In the genomic region with DNA sequence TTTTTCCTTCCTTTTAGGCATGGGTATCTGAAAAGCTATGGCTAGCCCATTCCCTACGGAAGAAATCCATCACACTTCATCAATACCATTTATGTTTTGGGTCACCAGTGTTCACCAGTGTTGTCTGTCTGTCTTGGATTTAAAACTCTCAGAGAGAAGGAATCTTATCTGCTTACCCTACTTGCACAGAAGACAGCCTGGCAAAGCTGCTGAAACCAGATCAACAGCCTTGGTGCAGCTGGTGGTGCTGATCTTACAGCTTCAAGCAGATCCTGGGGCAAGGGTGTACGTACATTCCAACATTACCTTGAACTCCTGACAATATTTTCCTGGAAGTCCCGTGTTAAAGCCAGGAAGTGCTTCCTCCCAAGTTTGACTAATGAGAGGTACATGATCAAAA, we compare ENCODE assay signal across 37 mouse cellular contexts. TPM values are rescaled to one million over a fixed set of nuclear protein-coding genes. Genes with fewer than 3 reads are reported as not detected.
"Had no signal": no experiment of that assay in that cellular context is flagged by ENCODE, and none has a peak within 500 bp of the region (broad histone marks: within the 10 kb centered on the region; RNA-seq: fewer than 3 reads in every experiment).

No protein-coding gene starts in this region.

- ATAC-seq: hindbrain, embryonic 16.5 days; hindbrain, postnatal 0 days; inflammation-experienced regulatory T-cells, adult 6 months; intestine, embryonic 15.5 days; intestine, embryonic 16.5 days; intestine, postnatal 0 days had no signal

- H3K36me3 ChIP-seq: heart, embryonic 12.5 days; heart, embryonic 15.5 days; hindbrain, embryonic 10.5 days; hindbrain, embryonic 12.5 days; hindbrain, embryonic 13.5 days; hindbrain, embryonic 15.5 days; intestine, embryonic 15.5 days; kidney, embryonic 15.5 days had no signal

- H3K27ac ChIP-seq: heart, adult 2 months; heart, embryonic 10.5 days; heart, embryonic 13.5 days; heart, embryonic 15.5 days; hindbrain, embryonic 10.5 days; hindbrain, embryonic 12.5 days; hindbrain, embryonic 13.5 days; hindbrain, embryonic 14.5 days; hindbrain, embryonic 15.5 days; hindbrain, postnatal 0 days; intestine, embryonic 15.5 days; kidney, embryonic 15.5 days; kidney, postnatal 0 days; layer of hippocampus, adult 2 months had no signal

- H3K4me2 ChIP-seq: heart, embryonic 11.5 days; heart, embryonic 12.5 days; heart, embryonic 13.5 days; heart, embryonic 15.5 days; hindbrain, embryonic 12.5 days; hindbrain, embryonic 13.5 days; hindbrain, embryonic 14.5 days; hindbrain, embryonic 15.5 days; intestine, embryonic 15.5 days; kidney, embryonic 15.5 days had no signal

- DNase-seq: heart, adult 2 months; heart, postnatal 10 days; heart, postnatal 14 days; heart, postnatal 36 days; heart, postnatal 4 days; kidney, adult 11 months; kidney, adult 18-20 months; kidney, adult 2 months; kidney, adult 8-10 months; kidney, adult 9 months; kidney, postnatal 10 days; kidney, postnatal 14 days; kidney, postnatal 25 days; kidney, postnatal 36 days; kidney, postnatal 4 days; layer of hippocampus, adult 9-11 months; layer of hippocampus, postnatal 36 days had no signal

- H3K4me3 ChIP-seq: heart, adult 2 months; heart, embryonic 10.5 days; heart, embryonic 12.5 days; heart, embryonic 13.5 days; heart, embryonic 15.5 days; hindbrain, embryonic 10.5 days; hindbrain, embryonic 12.5 days; hindbrain, embryonic 13.5 days; hindbrain, embryonic 15.5 days; intestine, embryonic 15.5 days; kidney, embryonic 15.5 days; layer of hippocampus, adult 2 months had no signal

- H3K27me3 ChIP-seq: heart, embryonic 12.5 days; heart, embryonic 13.5 days; heart, embryonic 15.5 days; intestine, embryonic 15.5 days; kidney, embryonic 15.5 days had no signal

- H3K4me1 ChIP-seq: heart, embryonic 10.5 days; heart, embryonic 12.5 days; heart, embryonic 15.5 days; hindbrain, embryonic 13.5 days; hindbrain, embryonic 15.5 days; intestine, embryonic 15.5 days; kidney, embryonic 15.5 days had no signal

- H3K9me3 ChIP-seq: heart, embryonic 10.5 days; heart, embryonic 12.5 days; heart, embryonic 13.5 days; heart, embryonic 15.5 days; hindbrain, embryonic 10.5 days; hindbrain, embryonic 12.5 days; hindbrain, embryonic 13.5 days; hindbrain, embryonic 15.5 days; intestine, embryonic 15.5 days; kidney, embryonic 15.5 days had no signal

- H3K9ac ChIP-seq: heart, embryonic 12.5 days; heart, embryonic 13.5 days; heart, embryonic 15.5 days; hindbrain, embryonic 12.5 days; hindbrain, embryonic 13.5 days; hindbrain, embryonic 14.5 days; hindbrain, embryonic 15.5 days; intestine, embryonic 15.5 days; kidney, embryonic 15.5 days had no signal

RNA-seq across cellular contexts. Expression of a gene that starts 55.6 kb away (rescaled TPM):
- total RNA-seq: hematopoietic stem cell, adult 5-6 weeks had no signal
